Mouse (Mus musculus) midbrain, embryonic 11.5 days (tissue): Measurements from ENCODE around the gene Stxbp6. TPM values are rescaled to one million over a fixed set of nuclear protein-coding genes. Genes with fewer than 3 reads are reported as not detected.
A peak's percentile ranks its signal among the peaks of the same experiment; 100 is the strongest.

ENCODE experiments used
- ATAC-seq: fragments of 200-750 bp; cut with Nextera tagmentation; 2 replicates; pipeline ENCODE4 v1.8.0; 2017; ENCODE audit warnings: moderate TSS enrichment, moderate library complexity; ENCODE audit not compliant: low FRiP score
- DNase-seq: peaks from one replicate; pipeline ENCODE4 v3.0.0; 2015; ENCODE audit warnings: low spot score; ENCODE audit errors: missing footprints
- H3K27ac ChIP-seq: fragments of 300-500 bp; sonication (generic); 2 replicates; pipeline ENCODE4 v1.5.1; 2014; ENCODE audit warnings: low read depth, low read length
- H3K27me3 ChIP-seq: fragments of 300-500 bp; sonication (generic); 2 replicates; pipeline ENCODE4 v1.6.1; 2014; ENCODE audit warnings: mild to moderate bottlenecking, low read length, moderate library complexity, mixed read lengths; ENCODE audit not compliant: control insufficient read depth, insufficient read depth
- H3K36me3 ChIP-seq: fragments of 300-500 bp; sonication (generic); 2 replicates; pipeline ENCODE4 v1.6.1; 2014; ENCODE audit warnings: mild to moderate bottlenecking, low read length, moderate library complexity, mixed read lengths; ENCODE audit not compliant: control insufficient read depth, insufficient read depth
- H3K4me1 ChIP-seq: fragments of 300-500 bp; sonication (generic); 2 replicates; pipeline ENCODE4 v1.6.1; 2014; ENCODE audit warnings: low read length; ENCODE audit not compliant: control insufficient read depth, insufficient read depth
- H3K4me2 ChIP-seq: fragments of 300-500 bp; sonication (generic); 2 replicates; pipeline ENCODE4 v1.6.1; 2014; ENCODE audit warnings: mild to moderate bottlenecking, moderate library complexity
- H3K4me3 ChIP-seq: fragments of 300-500 bp; sonication (generic); 2 replicates; pipeline ENCODE4 v1.5.1; 2014; ENCODE audit warnings: low read depth, low read length
- H3K9ac ChIP-seq: fragments of 300-500 bp; sonication (generic); 2 replicates; pipeline ENCODE4 v1.6.1; 2014; ENCODE audit warnings: low read length
- H3K9me3 ChIP-seq: fragments of 300-500 bp; sonication (generic); 2 replicates; pipeline ENCODE4 v1.6.1; 2016; ENCODE audit warnings: low read length; ENCODE audit not compliant: control insufficient read depth
- WGBS: fragments of 180-500 bp; shearing (Covaris S2); extraction: QIAGEN DNeasy Blood & Tissue Kit; methylation state at CpG from one replicate; pipeline ENCODE4 v1.1.7; 2014; 5-methylcytosine and 5-hydroxymethylcytosine counted together
- polyA plus RNA-seq: library from polyadenylated mRNA; unstranded; fragments of >200 nt; fragmentation: Nextera tagmentation; extraction: Ambion mirVana; gene quantifications from 2 replicates; pipeline ENCODE4 v1.2.1, GENCODE M21; 2014

Stxbp6 gene
- polyA plus RNA-seq, 1 experiment from 2014 or later, result 21.3 TPM

- H3K27ac ChIP-seq, result no peak overlapping the region
- no peak overlapping the region for H3K4me3 ChIP-seq
- no peak for DNase-seq
- H3K4me2 ChIP-seq, result no peak overlapping the region
- H3K9ac ChIP-seq, result no peak overlapping the region
- no peaks in the 10 kb centered on the region for H3K4me1 ChIP-seq
- no peaks in the 10 kb centered on the region for H3K27me3 ChIP-seq
- H3K36me3 ChIP-seq, result no peaks in the 10 kb centered on the region
- no peaks in the 10 kb centered on the region for H3K9me3 ChIP-seq
- 63% methylated on average over 11 of the region's 11 CpGs for WGBS
- no peak for ATAC-seq
These were observed 62.9 kb downstream of the Stxbp6 start for GRCm38 (mm10) chr12:45011436-45012089.

DNA sequence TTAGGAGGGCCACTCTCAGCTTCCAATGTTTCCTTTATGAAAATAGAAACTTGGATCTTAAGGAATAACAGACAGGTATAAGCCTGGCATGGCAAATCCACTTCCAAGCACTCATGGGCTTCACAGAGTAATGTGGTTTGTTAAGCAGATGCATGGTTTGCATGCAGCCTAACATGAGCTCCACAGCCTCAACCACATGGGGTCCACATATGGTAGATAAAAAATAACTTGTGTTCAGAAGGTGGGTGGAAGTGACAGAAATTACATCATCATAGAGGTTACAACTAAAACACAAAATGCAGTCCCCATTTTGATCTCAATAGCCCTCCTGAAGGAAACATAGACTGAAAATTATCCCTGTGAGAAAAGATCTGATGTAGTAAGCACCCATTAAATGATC lies 63.5 kb downstream of the Stxbp6 start:
- Histone ChIP-seq H3K4me1 (no peaks in the 10 kb centered on the region), H3K36me3 (no peaks in the 10 kb centered on the region), H3K27me3 (no peaks in the 10 kb centered on the region), H3K9ac (no peak overlapping the region), H3K4me2 (no peak overlapping the region), H3K27ac (no peak overlapping the region), H3K9me3 (no peaks in the 10 kb centered on the region), H3K4me3 (no peak overlapping the region)
- ATAC-seq, result no peak
- DNase-seq, result no peak

- H3K27me3 ChIP-seq, result no peaks in the 10 kb centered on the region
- no peak overlapping the region for H3K27ac ChIP-seq
- ATAC-seq (no peak), DNase-seq (no peak)
- H3K9me3 ChIP-seq, result no peaks in the 10 kb centered on the region
- H3K4me2 ChIP-seq, result no peak overlapping the region
- no peak overlapping the region for H3K4me3 ChIP-seq
- no peak overlapping the region for H3K9ac ChIP-seq
- no peaks in the 10 kb centered on the region for H3K4me1 ChIP-seq
- 95% methylated on average over 2 of the region's 2 CpGs for WGBS
- H3K36me3 ChIP-seq, result no peaks in the 10 kb centered on the region
These were observed 64.4 kb downstream of the Stxbp6 start for GRCm38 (mm10) chr12:45009984-45010611.

- DNase-seq (no peak), ATAC-seq (no peak)
- WGBS, result 85% methylated on average over 2 of the region's 2 CpGs
- Histone ChIP-seq H3K36me3 (no peaks in the 10 kb centered on the region), H3K27ac (no peak overlapping the region), H3K9me3 (no peaks in the 10 kb centered on the region), H3K4me3 (no peak overlapping the region), H3K4me1 (no peaks in the 10 kb centered on the region), H3K4me2 (no peak overlapping the region), H3K9ac (no peak overlapping the region), H3K27me3 (no peaks in the 10 kb centered on the region)
These were observed 67.9 kb downstream of the Stxbp6 start for GRCm38 (mm10) chr12:45006569-45006968.

GRCm38 (mm10) chr12:45006049-45006448 lies 68.5 kb downstream of the Stxbp6 start:
- Histone ChIP-seq H3K9ac (no peak overlapping the region), H3K4me1 (no peaks in the 10 kb centered on the region), H3K9me3 (no peaks in the 10 kb centered on the region), H3K27ac (no peak overlapping the region), H3K36me3 (no peaks in the 10 kb centered on the region), H3K27me3 (no peaks in the 10 kb centered on the region), H3K4me3 (no peak overlapping the region), H3K4me2 (no peak overlapping the region)
- WGBS, result 94% methylated on average over 4 of the region's 4 CpGs
- DNase-seq, result no peak
- no peak for ATAC-seq

GRCm38 (mm10) chr12:45001996-45002395 lies 72.5 kb downstream of the Stxbp6 start:
- no peak overlapping the region for H3K27ac ChIP-seq
- 86% methylated on average over 1 of the region's 1 CpGs for whole genome bisulfite sequencing
- H3K27me3 ChIP-seq, result no peaks in the 10 kb centered on the region
- no peak overlapping the region for H3K4me2 ChIP-seq
- H3K4me1 ChIP-seq, result no peaks in the 10 kb centered on the region
- H3K9me3 ChIP-seq, result no peaks in the 10 kb centered on the region
- H3K4me3 ChIP-seq, result no peak overlapping the region
- H3K36me3 ChIP-seq, result no peaks in the 10 kb centered on the region
- DNase-seq (no peak), ATAC-seq (no peak)
- H3K9ac ChIP-seq, result no peak overlapping the region

DNA sequence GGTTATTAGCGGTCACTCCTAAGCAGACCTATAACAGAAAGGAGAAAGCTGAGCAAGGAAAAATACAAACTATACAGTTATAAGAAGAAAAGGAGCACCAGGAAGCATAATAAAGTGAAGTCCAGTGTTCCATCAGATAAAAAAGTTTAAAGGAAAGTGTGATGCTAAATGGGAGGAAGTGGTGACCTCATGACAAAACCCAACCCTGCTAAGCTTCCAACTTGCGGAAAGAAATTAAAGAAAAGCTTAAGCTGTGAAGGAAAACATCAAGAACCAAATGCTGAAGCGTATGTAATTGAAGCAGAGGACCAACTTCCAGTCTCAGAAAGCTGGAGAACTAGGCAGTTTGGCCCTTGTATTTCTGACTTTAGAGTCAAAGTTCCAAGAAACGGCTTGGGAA lies 77.1 kb downstream of the Stxbp6 start:
- no peak overlapping the region for H3K4me3 ChIP-seq
- no peaks in the 10 kb centered on the region for H3K27me3 ChIP-seq
- no peaks in the 10 kb centered on the region for H3K4me1 ChIP-seq
- DNase-seq (peak; percentile 51), ATAC-seq (no peak)
- WGBS, result 88% methylated on average over 4 of the region's 4 CpGs
- H3K9ac ChIP-seq, result no peak overlapping the region
- no peak overlapping the region for H3K4me2 ChIP-seq
- no peaks in the 10 kb centered on the region for H3K36me3 ChIP-seq
- no peaks in the 10 kb centered on the region for H3K9me3 ChIP-seq
- no peak overlapping the region for H3K27ac ChIP-seq

- 90% methylated on average over 3 of the region's 3 CpGs for WGBS
- no peaks in the 10 kb centered on the region for H3K4me1 ChIP-seq
- no peaks in the 10 kb centered on the region for H3K9me3 ChIP-seq
- no peak overlapping the region for H3K9ac ChIP-seq
- DNase-seq, result peak; percentile 12
- H3K4me2 ChIP-seq, result no peak overlapping the region
- H3K36me3 ChIP-seq, result no peaks in the 10 kb centered on the region
- H3K27ac ChIP-seq, result no peak overlapping the region
- H3K27me3 ChIP-seq, result no peaks in the 10 kb centered on the region
- no peak for ATAC-seq
- no peak overlapping the region for H3K4me3 ChIP-seq
These were observed 77.6 kb downstream of the Stxbp6 start for GRCm38 (mm10) chr12:44996897-44997296.

DNA sequence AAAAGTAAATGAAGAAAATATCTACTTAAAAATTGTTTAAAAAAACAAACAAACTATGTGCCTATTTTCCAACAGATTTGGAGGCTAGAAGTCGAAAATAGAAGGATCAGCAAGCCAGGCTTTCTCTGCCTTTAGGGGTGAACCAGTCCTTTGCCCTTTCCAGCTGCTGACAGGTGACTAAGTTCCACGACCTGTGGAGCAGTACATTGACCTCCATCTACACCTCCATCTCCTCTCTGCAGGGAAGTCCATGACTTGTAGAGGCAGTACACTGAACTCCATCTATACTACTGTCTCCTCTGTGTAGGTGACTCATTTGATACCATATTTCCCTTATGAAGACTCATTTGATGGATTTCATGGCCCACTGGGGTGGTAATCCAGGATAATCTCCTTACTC lies 78.2 kb downstream of the Stxbp6 start:
- WGBS, result 74% methylated on average over 2 of the region's 2 CpGs
- H3K36me3 ChIP-seq, result no peaks in the 10 kb centered on the region
- H3K4me2 ChIP-seq, result no peak overlapping the region
- ATAC-seq, result no peak
- H3K9me3 ChIP-seq, result no peaks in the 10 kb centered on the region
- peak; percentile 44 for DNase-seq
- H3K27me3 ChIP-seq, result no peaks in the 10 kb centered on the region
- no peak overlapping the region for H3K4me3 ChIP-seq
- H3K27ac ChIP-seq, result no peak overlapping the region
- no peaks in the 10 kb centered on the region for H3K4me1 ChIP-seq
- no peak overlapping the region for H3K9ac ChIP-seq
